Mouse (Mus musculus): ENCODE measurements around the gene Zdhhc5. TPM values are rescaled to one million over a fixed set of nuclear protein-coding genes. Genes with fewer than 3 reads are reported as not detected.

Zdhhc5 gene
- polyA plus RNA-seq, 1 experiment: not detected

GRCm38 (mm10) chr2:84647051-84647568, 67.9 kb downstream of the Zdhhc5 start:
- TF ChIP-seq CTCF (IDR thresholded peaks at IDR 0.05; ENCODE audit: insufficient read depth, low read depth, low read length): no peak
- no peak for TF ChIP-seq POLR2A (IDR thresholded peaks at IDR 0.05; ENCODE audit: insufficient read depth, low read depth, low read length)
- WGBS: 82% methylated on average over 6 of the region's 6 CpGs
- H3K27ac ChIP-seq (ENCODE audit: insufficient read depth, low read depth, low read length): no peak overlapping the region
- no peak overlapping the region for H3K4me3 ChIP-seq (ENCODE audit: insufficient read depth, low read depth, low read length)
- H3K4me1 ChIP-seq (ENCODE audit: control insufficient read depth, insufficient read depth, low read length): no peaks in the 10 kb centered on the region

- H3K27ac ChIP-seq (ENCODE audit: insufficient read depth, low read depth, low read length): no peak overlapping the region
- 63% methylated on average over 1 of the region's 1 CpGs for WGBS
- no peak overlapping the region for H3K4me3 ChIP-seq (ENCODE audit: insufficient read depth, low read depth, low read length)
- TF ChIP-seq POLR2A (IDR thresholded peaks at IDR 0.05; ENCODE audit: insufficient read depth, low read depth, low read length) (no peak), CTCF (IDR thresholded peaks at IDR 0.05; ENCODE audit: insufficient read depth, low read depth, low read length) (no peak)
- no peaks in the 10 kb centered on the region for H3K4me1 ChIP-seq (ENCODE audit: control insufficient read depth, insufficient read depth, low read length)
These were observed 68.8 kb downstream of the Zdhhc5 start for GRCm38 (mm10) chr2:84646138-84646537.

GRCm38 (mm10) chr2:84640833-84641232, 74.1 kb downstream of the Zdhhc5 start:
- TF ChIP-seq POLR2A (IDR thresholded peaks at IDR 0.05; ENCODE audit: insufficient read depth, low read depth, low read length): no peak
- no peak for TF ChIP-seq CTCF (IDR thresholded peaks at IDR 0.05; ENCODE audit: insufficient read depth, low read depth, low read length)
- Histone ChIP-seq H3K4me3 (ENCODE audit: insufficient read depth, low read depth, low read length) (no peak overlapping the region), H3K4me1 (ENCODE audit: control insufficient read depth, insufficient read depth, low read length) (peaks cover 3% of the 10 kb centered on the region; the same call in 1 of the 2 replicates), H3K27ac (ENCODE audit: insufficient read depth, low read depth, low read length) (no peak overlapping the region)

- H3K4me1 ChIP-seq (ENCODE audit: control insufficient read depth, insufficient read depth, low read length): peaks cover 9% of the 10 kb centered on the region; the same call in 1 of the 2 replicates
- WGBS: 33% methylated on average over 5 of the region's 5 CpGs
- TF ChIP-seq CTCF (IDR thresholded peaks at IDR 0.05; ENCODE audit: insufficient read depth, low read depth, low read length): no peak
- TF ChIP-seq POLR2A (IDR thresholded peaks at IDR 0.05; ENCODE audit: insufficient read depth, low read depth, low read length): no peak
- H3K27ac ChIP-seq (ENCODE audit: insufficient read depth, low read depth, low read length): no peak overlapping the region
- no peak overlapping the region for H3K4me3 ChIP-seq (ENCODE audit: insufficient read depth, low read depth, low read length)
These were observed 76.4 kb downstream of the Zdhhc5 start for GRCm38 (mm10) chr2:84638428-84639220.

Other genes with a start within 250 kb of the Zdhhc5 start
- gene Tfpi, start 238.4 kb downstream of the Zdhhc5 start, polyA plus RNA-seq (2012; ENCODE audit: insufficient read depth, insufficient read length, low replicate concordance, missing spikeins): not detected in 2 replicates
- not detected in 2 replicates for gene Ctnnd1, start 64.4 kb downstream of the Zdhhc5 start, polyA plus RNA-seq (2012; ENCODE audit: insufficient read depth, insufficient read length, low replicate concordance, missing spikeins)
- gene Btbd18, start 56.1 kb downstream of the Zdhhc5 start, polyA plus RNA-seq (2012; ENCODE audit: insufficient read depth, insufficient read length, low replicate concordance, missing spikeins): not detected in 2 replicates
- not detected in 2 replicates for gene Selenoh, start 44.4 kb downstream of the Zdhhc5 start, polyA plus RNA-seq (2012; ENCODE audit: insufficient read depth, insufficient read length, low replicate concordance, missing spikeins)
- gene Gm28635, start 37.1 kb downstream of the Zdhhc5 start, polyA plus RNA-seq (2012; ENCODE audit: insufficient read depth, insufficient read length, low replicate concordance, missing spikeins): not detected in 2 replicates
- gene Med19, start 36.8 kb downstream of the Zdhhc5 start, polyA plus RNA-seq (2012; ENCODE audit: insufficient read depth, insufficient read length, low replicate concordance, missing spikeins): not detected in 2 replicates
- not detected in 2 replicates for gene Tmx2, start 36.0 kb downstream of the Zdhhc5 start, polyA plus RNA-seq (2012; ENCODE audit: insufficient read depth, insufficient read length, low replicate concordance, missing spikeins)
- not detected in 2 replicates for gene Clp1, start 12.2 kb upstream of the Zdhhc5 start, polyA plus RNA-seq (2012; ENCODE audit: insufficient read depth, insufficient read length, low replicate concordance, missing spikeins)
- gene Ypel4, start 18.9 kb upstream of the Zdhhc5 start, polyA plus RNA-seq (2012; ENCODE audit: insufficient read depth, insufficient read length, low replicate concordance, missing spikeins): 194 TPM in 1 of 2 replicates, not detected in the other
- gene Gm19426, start 28.5 kb upstream of the Zdhhc5 start, polyA plus RNA-seq (2012; ENCODE audit: insufficient read depth, insufficient read length, low replicate concordance, missing spikeins): not detected in 2 replicates
- not detected in 2 replicates for gene Serping1, start 60.3 kb upstream of the Zdhhc5 start, polyA plus RNA-seq (2012; ENCODE audit: insufficient read depth, insufficient read length, low replicate concordance, missing spikeins)
- not detected in 2 replicates for gene Ube2l6, start 83.6 kb upstream of the Zdhhc5 start, polyA plus RNA-seq (2012; ENCODE audit: insufficient read depth, insufficient read length, low replicate concordance, missing spikeins)
- not detected in 2 replicates for gene Smtnl1, start 107.5 kb upstream of the Zdhhc5 start, polyA plus RNA-seq (2012; ENCODE audit: insufficient read depth, insufficient read length, low replicate concordance, missing spikeins)
- gene Timm10, start 111.8 kb upstream of the Zdhhc5 start, polyA plus RNA-seq (2012; ENCODE audit: insufficient read depth, insufficient read length, low replicate concordance, missing spikeins): not detected in 2 replicates
- gene Slc43a1, start 123.7 kb upstream of the Zdhhc5 start, polyA plus RNA-seq (2012; ENCODE audit: insufficient read depth, insufficient read length, low replicate concordance, missing spikeins): not detected in 2 replicates
- not detected in 2 replicates for gene Rtn4rl2, start 171.5 kb upstream of the Zdhhc5 start, polyA plus RNA-seq (2012; ENCODE audit: insufficient read depth, insufficient read length, low replicate concordance, missing spikeins)
- gene Slc43a3, start 221.4 kb upstream of the Zdhhc5 start, polyA plus RNA-seq (2012; ENCODE audit: insufficient read depth, insufficient read length, low replicate concordance, missing spikeins): not detected in 2 replicates